Mouse (Mus musculus) intestine, embryonic 15.5 days (tissue): ENCODE data around the gene Zmynd10. TPM values are rescaled to one million over a fixed set of nuclear protein-coding genes. Genes with fewer than 3 reads are reported as not detected.

Experiments used
- polyA plus RNA-seq: library from polyadenylated mRNA; unstranded; fragments of >200 nt; fragmentation: Nextera tagmentation; extraction: Ambion mirVana; gene quantifications from 2 replicates; pipeline ENCODE4 v1.2.1, GENCODE M21; 2015

The Zmynd10 gene
- polyA plus RNA-seq, 1 experiment from 2014 or later = 0.68 TPM

Other genes starting within 250 kb of the Zmynd10 start
- 9.0 and 11.1 TPM in 2 replicates for gene Hemk1, start 208.9 kb upstream of the Zmynd10 start, polyA plus RNA-seq
- gene 6430571L13Rik, start 206.7 kb upstream of the Zmynd10 start, polyA plus RNA-seq = 0.28 and 0.40 TPM in 2 replicates
- 0.29 and 0.34 TPM in 2 replicates for gene Cacna2d2, start 147.7 kb upstream of the Zmynd10 start, polyA plus RNA-seq
- gene Tmem115, start 13.4 kb upstream of the Zmynd10 start, polyA plus RNA-seq = 42.2 and 43.0 TPM in 2 replicates
- gene Cyb561d2, start 5.1 kb upstream of the Zmynd10 start, polyA plus RNA-seq = 31.2 and 35.8 TPM in 2 replicates
- gene Nprl2, start 5.1 kb upstream of the Zmynd10 start, polyA plus RNA-seq = 33.9 and 36.9 TPM in 2 replicates
- 51.7 and 52.7 TPM in 2 replicates for gene Rassf1, start 4.3 kb downstream of the Zmynd10 start, polyA plus RNA-seq
- gene Tusc2, start 16.0 kb downstream of the Zmynd10 start, polyA plus RNA-seq = 44.2 and 45.0 TPM in 2 replicates
- gene Hyal2, start 20.6 kb downstream of the Zmynd10 start, polyA plus RNA-seq = 81.0 and 87.9 TPM in 2 replicates
- 5.9 and 7.4 TPM in 2 replicates for gene Hyal1, start 29.6 kb downstream of the Zmynd10 start, polyA plus RNA-seq
- 15.1 and 19.1 TPM in 2 replicates for gene Naa80, start 31.6 kb downstream of the Zmynd10 start, polyA plus RNA-seq
- 0.74 and 0.97 TPM in 2 replicates for gene Hyal3, start 33.5 kb downstream of the Zmynd10 start, polyA plus RNA-seq
- gene Ifrd2, start 40.3 kb downstream of the Zmynd10 start, polyA plus RNA-seq = 66.4 and 81.9 TPM in 2 replicates
- gene Sema3b, start 61.9 kb downstream of the Zmynd10 start, polyA plus RNA-seq = 34.7 and 37.5 TPM in 2 replicates
- gene Gnai2, start 88.1 kb downstream of the Zmynd10 start, polyA plus RNA-seq = 334 and 335 TPM in 2 replicates
- gene Slc38a3, start 122.2 kb downstream of the Zmynd10 start, polyA plus RNA-seq = 8.4 and 16.0 TPM in 2 replicates
- gene Gnat1, start 132.4 kb downstream of the Zmynd10 start, polyA plus RNA-seq = 0.82 and 1.9 TPM in 2 replicates
- gene Sema3f, start 163.2 kb downstream of the Zmynd10 start, polyA plus RNA-seq = 8.9 and 11.2 TPM in 2 replicates
- 153 and 154 TPM in 2 replicates for gene Rbm5, start 223.7 kb downstream of the Zmynd10 start, polyA plus RNA-seq